Mouse (Mus musculus): Measurements from ENCODE around the gene Fam228a. TPM values are rescaled to one million over a fixed set of nuclear protein-coding genes. Genes with fewer than 3 reads are reported as not detected.

Gene Fam228a
- total RNA-seq (2023; ENCODE audit: inconsistent age), result 0.32 to 0.63 TPM in 2 of 4 replicates, not detected in the others

GRCm38 (mm10) chr12:4738031-4738576 lies at the start of gene Fam228a:
Gene Fam228a, minus strand, starts transcription at chr12:4738430.

GRCm38 (mm10) chr12:4768492-4769332 lies 30.5 kb upstream of the Fam228a start, which contains the start of the genes Pfn4 and Fam228b:
Gene Pfn4, plus strand, starts transcription at chr12:4769022.
Gene Fam228b, minus strand, starts transcription at chr12:4769267.

Other genes with a start within 250 kb of the Fam228a start
- gene Itsn2, start 145.8 kb downstream of the Fam228a start, total RNA-seq (2023; ENCODE audit: inconsistent age), result 338 to 358 TPM (median 344 TPM) in 4 replicates
- gene Gm3625, start 145.5 kb downstream of the Fam228a start, total RNA-seq (2023; ENCODE audit: inconsistent age), result not detected in 4 replicates
- gene Pfn4, start 30.6 kb upstream of the Fam228a start, total RNA-seq (2023; ENCODE audit: inconsistent age), result 1.2 to 1.7 TPM (median 1.6 TPM) in 4 replicates
- 2.2 to 12.0 TPM (median 6.7 TPM) in 4 replicates for gene Fam228b, start 30.8 kb upstream of the Fam228a start, total RNA-seq (2023; ENCODE audit: inconsistent age)
- gene Sf3b6, start 79.1 kb upstream of the Fam228a start, total RNA-seq (2023; ENCODE audit: inconsistent age), result 112 to 144 TPM (median 136 TPM) in 4 replicates
- not detected in 4 replicates for gene Fkbp1b, start 103.2 kb upstream of the Fam228a start, total RNA-seq (2023; ENCODE audit: inconsistent age)
- gene Wdcp, start 104.9 kb upstream of the Fam228a start, total RNA-seq (2023; ENCODE audit: inconsistent age), result 12.7 to 15.1 TPM (median 13.5 TPM) in 4 replicates
- 2.0 to 3.4 TPM (median 2.2 TPM) in 4 replicates for gene Mfsd2b, start 135.9 kb upstream of the Fam228a start, total RNA-seq (2023; ENCODE audit: inconsistent age)
- gene Ubxn2a, start 169.3 kb upstream of the Fam228a start, total RNA-seq (2023; ENCODE audit: inconsistent age), result 21.1 to 25.8 TPM (median 23.9 TPM) in 4 replicates
- gene Atad2b, start 178.9 kb upstream of the Fam228a start, total RNA-seq (2023; ENCODE audit: inconsistent age), result 73.2 to 86.9 TPM (median 81.8 TPM) in 4 replicates